Mouse (Mus musculus): Measurements from ENCODE around the gene Gm26602. TPM values are rescaled to one million over a fixed set of nuclear protein-coding genes. Genes with fewer than 3 reads are reported as not detected.

Gm26602 gene
- total RNA-seq, 1 experiment = 2.3 TPM

DNA sequence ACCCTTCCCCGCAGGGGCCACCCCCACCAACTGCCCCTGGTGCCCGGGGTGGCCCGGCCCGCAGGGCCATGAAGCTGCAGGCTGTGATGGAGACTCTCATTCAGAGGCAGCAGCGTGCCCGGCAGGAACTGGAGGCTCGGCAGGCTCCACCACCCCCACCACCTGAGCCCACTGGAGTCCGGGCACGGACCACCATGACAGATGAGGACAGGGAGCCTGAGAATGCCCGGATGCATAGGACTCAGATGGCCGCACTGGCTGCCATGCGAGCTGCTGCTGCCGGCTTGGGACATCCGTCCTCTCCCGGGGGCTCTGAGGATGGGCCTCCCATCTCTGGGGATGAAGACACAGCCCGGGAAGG lies 20.1 kb downstream of the Gm26602 start:
- in situ Hi-C loops (cut with MboI; ENCODE audit: low sequenced_read_pairs in 2 of 2, unreplicated experiment in 2 of 2) = no loop called here
- H3K4me3 ChIP-seq (ENCODE audit: insufficient read depth in 1 of 2, low read depth in 1 of 2, low read length in 2 of 2, poor library complexity in 1 of 2, severe bottlenecking in 1 of 2) = no peak overlapping the region
- no peak overlapping the region for H3K9ac ChIP-seq (ENCODE audit: insufficient read depth, low read depth, low read length, poor library complexity, severe bottlenecking)

DNA sequence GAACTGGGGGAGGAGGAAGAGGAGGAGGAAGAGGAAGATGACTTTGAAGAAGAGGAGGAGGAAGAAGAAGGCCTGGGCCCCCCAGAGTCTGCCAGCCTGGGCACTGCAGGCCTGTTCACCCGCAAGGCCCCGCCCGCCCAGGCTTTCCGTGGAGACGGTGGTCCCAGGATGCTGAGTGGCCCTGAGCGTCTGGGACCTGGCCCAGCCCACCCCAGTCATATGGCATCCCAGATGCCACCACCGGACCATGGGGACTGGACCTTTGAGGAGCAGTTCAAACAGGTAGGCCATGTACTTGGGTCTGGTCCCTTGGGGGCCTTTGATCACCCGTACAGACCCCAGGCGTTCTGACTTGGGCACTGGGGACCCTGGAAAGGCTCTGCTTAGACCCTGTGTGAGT lies 21.1 kb downstream of the Gm26602 start:
- no peak overlapping the region for H3K9ac ChIP-seq (ENCODE audit: insufficient read depth, low read depth, low read length, poor library complexity, severe bottlenecking)
- H3K36me3 ChIP-seq (ENCODE audit: control insufficient read depth, insufficient read depth, low read length, poor library complexity, severe bottlenecking) = no peaks in the 10 kb centered on the region
- no peak for DNase-seq (ENCODE audit: low read depth, low spot score)
- H3K4me1 ChIP-seq (ENCODE audit: control insufficient read depth in 2 of 2, insufficient read depth in 2 of 2, low read length in 2 of 2, poor library complexity in 1 of 2) = peaks cover 0 to 6% of the 10 kb centered on the region in 2 experiments; a peak in 1 of 4 replicates
- TF ChIP-seq ZC3H11A (IDR thresholded peaks at IDR 0.05; ENCODE audit: borderline replicate concordance, low read depth, low read length) = no peak
- no peak for TF ChIP-seq CHD2 (IDR thresholded peaks at IDR 0.05; ENCODE audit: low read depth, low read length)
- no peak for TF ChIP-seq ZNF384 (IDR thresholded peaks at IDR 0.05; ENCODE audit: low read depth, low read length)
- TF ChIP-seq HCFC1 (IDR thresholded peaks at IDR 0.05; ENCODE audit: borderline replicate concordance, insufficient read depth, low read length) = no peak
- no peak for TF ChIP-seq MAFK (IDR thresholded peaks at IDR 0.05; ENCODE audit: insufficient read depth, low read depth, low read length)
- in situ Hi-C loops (cut with MboI; ENCODE audit: low sequenced_read_pairs in 2 of 2, unreplicated experiment in 2 of 2) = no loop called here
- H3K4me3 ChIP-seq (ENCODE audit: insufficient read depth in 1 of 2, low read depth in 1 of 2, low read length in 2 of 2, poor library complexity in 1 of 2, severe bottlenecking in 1 of 2) = no peak overlapping the region
- no peaks in the 10 kb centered on the region for H3K9me3 ChIP-seq (ENCODE audit: control insufficient read depth, insufficient read depth, low read depth, low read length)
- no peak overlapping the region for H3K27ac ChIP-seq (ENCODE audit: insufficient read depth, low read depth, low read length, poor library complexity, severe bottlenecking)

More for the DNA sequence above, 20.1 kb downstream of the Gm26602 start:
- no peak for DNase-seq (ENCODE audit: low read depth, low spot score)
- TF ChIP-seq ZC3H11A (IDR thresholded peaks at IDR 0.05; ENCODE audit: borderline replicate concordance, low read depth, low read length) = no peak
- no peak for TF ChIP-seq HCFC1 (IDR thresholded peaks at IDR 0.05; ENCODE audit: borderline replicate concordance, insufficient read depth, low read length)
- no peak for TF ChIP-seq ZNF384 (IDR thresholded peaks at IDR 0.05; ENCODE audit: low read depth, low read length)
- TF ChIP-seq MAFK (IDR thresholded peaks at IDR 0.05; ENCODE audit: insufficient read depth, low read depth, low read length) = no peak
- no peak for TF ChIP-seq CHD2 (IDR thresholded peaks at IDR 0.05; ENCODE audit: low read depth, low read length)
- Histone ChIP-seq H3K27ac (ENCODE audit: insufficient read depth, low read depth, low read length, poor library complexity, severe bottlenecking) (no peak overlapping the region), H3K9me3 (ENCODE audit: control insufficient read depth, insufficient read depth, low read depth, low read length) (no peaks in the 10 kb centered on the region), H3K36me3 (ENCODE audit: control insufficient read depth, insufficient read depth, low read length, poor library complexity, severe bottlenecking) (no peaks in the 10 kb centered on the region), H3K4me1 (ENCODE audit: control insufficient read depth in 2 of 2, insufficient read depth in 2 of 2, low read length in 2 of 2, poor library complexity in 1 of 2) (peaks cover 0 to 8% of the 10 kb centered on the region in 2 experiments; a peak in 1 of 4 replicates)

DNA sequence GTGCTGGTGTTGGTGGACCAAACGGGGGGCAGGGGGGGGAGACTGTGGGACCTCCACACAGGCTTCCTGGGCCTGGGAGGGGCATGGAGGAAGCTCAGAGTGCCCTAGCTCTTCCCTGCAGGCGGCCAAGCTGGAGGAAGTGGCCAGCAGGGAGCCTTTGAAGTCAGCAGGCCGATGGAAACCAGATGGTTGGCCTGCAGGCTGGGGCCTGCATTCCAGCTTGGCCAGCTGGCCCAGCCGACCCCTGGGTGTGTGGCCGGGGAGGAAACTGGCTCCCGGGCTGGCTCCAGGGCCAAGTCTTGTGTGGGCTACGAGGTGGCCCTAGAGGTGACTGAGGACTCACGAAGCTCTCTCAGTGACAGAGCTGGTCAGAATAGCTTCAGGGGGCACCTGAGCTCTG lies 22.1 kb downstream of the Gm26602 start:
- Histone ChIP-seq H3K9me3 (ENCODE audit: control insufficient read depth, insufficient read depth, low read depth, low read length) (no peaks in the 10 kb centered on the region), H3K4me1 (ENCODE audit: control insufficient read depth in 2 of 2, insufficient read depth in 2 of 2, low read length in 2 of 2, poor library complexity in 1 of 2) (peaks cover 0 to 6% of the 10 kb centered on the region in 2 experiments; a peak in 1 of 4 replicates), H3K27ac (ENCODE audit: insufficient read depth, low read depth, low read length, poor library complexity, severe bottlenecking) (no peak overlapping the region), H3K9ac (ENCODE audit: insufficient read depth, low read depth, low read length, poor library complexity, severe bottlenecking) (no peak overlapping the region), H3K36me3 (ENCODE audit: control insufficient read depth, insufficient read depth, low read length, poor library complexity, severe bottlenecking) (no peaks in the 10 kb centered on the region), H3K4me3 (ENCODE audit: insufficient read depth in 1 of 2, low read depth in 1 of 2, low read length in 2 of 2, poor library complexity in 1 of 2, severe bottlenecking in 1 of 2) (no peak overlapping the region)
- no peak for DNase-seq (ENCODE audit: low read depth, low spot score)
- in situ Hi-C loops (cut with MboI; ENCODE audit: low sequenced_read_pairs in 2 of 2, unreplicated experiment in 2 of 2) = no loop called here
- no peak for TF ChIP-seq ZNF384 (IDR thresholded peaks at IDR 0.05; ENCODE audit: low read depth, low read length)
- no peak for TF ChIP-seq ZC3H11A (IDR thresholded peaks at IDR 0.05; ENCODE audit: borderline replicate concordance, low read depth, low read length)
- no peak for TF ChIP-seq CHD2 (IDR thresholded peaks at IDR 0.05; ENCODE audit: low read depth, low read length)
- no peak for TF ChIP-seq MAFK (IDR thresholded peaks at IDR 0.05; ENCODE audit: insufficient read depth, low read depth, low read length)
- no peak for TF ChIP-seq HCFC1 (IDR thresholded peaks at IDR 0.05; ENCODE audit: borderline replicate concordance, insufficient read depth, low read length)

DNA sequence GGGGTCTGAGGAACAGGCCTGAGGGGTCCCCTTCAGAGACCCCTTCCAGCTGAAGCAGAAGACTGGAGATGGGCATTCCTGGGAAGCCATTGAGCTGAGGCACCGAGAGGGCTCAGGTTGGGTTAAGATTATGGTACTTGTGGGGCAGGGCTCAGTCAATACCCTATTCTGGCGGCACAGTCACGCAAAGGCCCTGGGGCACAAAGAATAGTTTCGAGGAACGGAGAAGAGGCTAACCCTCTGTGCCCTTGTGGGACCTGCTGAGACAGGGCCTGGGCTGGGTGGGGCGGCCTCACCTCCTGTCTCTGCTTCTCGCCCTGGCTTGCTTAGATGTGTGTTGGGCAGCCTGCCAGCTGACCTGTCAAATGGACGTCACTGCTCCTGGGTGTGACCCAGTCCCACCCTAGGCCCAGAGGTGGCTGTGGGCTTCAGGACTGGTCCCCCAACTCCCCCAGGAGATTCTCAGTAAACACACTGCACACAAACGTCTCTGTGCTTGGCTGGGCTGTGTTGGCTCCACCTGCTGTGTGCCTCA lies 22.6 kb downstream of the Gm26602 start:
- no peak for DNase-seq (ENCODE audit: low read depth, low spot score)
- H3K9me3 ChIP-seq (ENCODE audit: control insufficient read depth, insufficient read depth, low read depth, low read length) = no peaks in the 10 kb centered on the region
- no peak overlapping the region for H3K27ac ChIP-seq (ENCODE audit: insufficient read depth, low read depth, low read length, poor library complexity, severe bottlenecking)
- no peak overlapping the region for H3K9ac ChIP-seq (ENCODE audit: insufficient read depth, low read depth, low read length, poor library complexity, severe bottlenecking)
- TF ChIP-seq ZC3H11A (IDR thresholded peaks at IDR 0.05; ENCODE audit: borderline replicate concordance, low read depth, low read length) = no peak
- TF ChIP-seq HCFC1 (IDR thresholded peaks at IDR 0.05; ENCODE audit: borderline replicate concordance, insufficient read depth, low read length) = no peak
- TF ChIP-seq MAFK (IDR thresholded peaks at IDR 0.05; ENCODE audit: insufficient read depth, low read depth, low read length) = no peak
- TF ChIP-seq CHD2 (IDR thresholded peaks at IDR 0.05; ENCODE audit: low read depth, low read length) = no peak
- TF ChIP-seq ZNF384 (IDR thresholded peaks at IDR 0.05; ENCODE audit: low read depth, low read length) = no peak
- no peak overlapping the region for H3K4me3 ChIP-seq (ENCODE audit: insufficient read depth in 1 of 2, low read depth in 1 of 2, low read length in 2 of 2, poor library complexity in 1 of 2, severe bottlenecking in 1 of 2)
- peaks cover 0 to 6% of the 10 kb centered on the region in 2 experiments; a peak in 1 of 4 replicates for H3K4me1 ChIP-seq (ENCODE audit: control insufficient read depth in 2 of 2, insufficient read depth in 2 of 2, low read length in 2 of 2, poor library complexity in 1 of 2)
- H3K36me3 ChIP-seq (ENCODE audit: control insufficient read depth, insufficient read depth, low read length, poor library complexity, severe bottlenecking) = no peaks in the 10 kb centered on the region
- in situ Hi-C loops (cut with MboI; ENCODE audit: low sequenced_read_pairs in 2 of 2, unreplicated experiment in 2 of 2) = no loop called here

Data from ES-E14 (cell line).